16 mouse cellular contexts compared by ENCODE assay signal in genomic region chr7:29890501-29890900, GRCm38 (mm10).
"Had no signal": no experiment of that assay in that cellular context is flagged by ENCODE, and none has a peak within 500 bp of the region (broad histone marks: within the 10 kb centered on the region; RNA-seq: fewer than 3 reads in every experiment).

No protein-coding gene starts in this region.

- DNase-seq: retina, postnatal 1 day; right cerebral cortex, adult 18-20 months; right cerebral cortex, postnatal 14 days; right cerebral cortex, postnatal 25 days; right cerebral cortex, postnatal 4 days; spleen, adult 18-20 months; thymus, adult 18-20 months; thymus, adult 2 months; thymus, postnatal 14 days; thymus, postnatal 25 days; thymus, postnatal 36 days; thymus, postnatal 4 days had no signal

- H3K4me2 ChIP-seq: neural tube, embryonic 13.5 days; neural tube, embryonic 15.5 days; stomach, embryonic 15.5 days had no signal

- H3K4me3 ChIP-seq: neural tube, embryonic 13.5 days; neural tube, embryonic 15.5 days; stomach, embryonic 15.5 days had no signal

- H3K27ac ChIP-seq: neural tube, embryonic 13.5 days; neural tube, embryonic 15.5 days; stomach, embryonic 15.5 days; stomach, postnatal 0 days had no signal

- H3K27me3 ChIP-seq: neural tube, embryonic 13.5 days; neural tube, embryonic 15.5 days; stomach, embryonic 15.5 days had no signal

- H3K4me1 ChIP-seq: neural tube, embryonic 13.5 days; neural tube, embryonic 15.5 days; stomach, embryonic 15.5 days had no signal

- H3K9ac ChIP-seq: neural tube, embryonic 13.5 days; neural tube, embryonic 15.5 days; stomach, embryonic 15.5 days had no signal
